Mouse (Mus musculus): ENCODE measurements at regions not wholly inside any gene's neighbourhood (a gene's known extent, or its start where the extent isn't known, plus 50 kb on each side); places are given as distances from the start of the nearest gene placed in this dataset.

DNA sequence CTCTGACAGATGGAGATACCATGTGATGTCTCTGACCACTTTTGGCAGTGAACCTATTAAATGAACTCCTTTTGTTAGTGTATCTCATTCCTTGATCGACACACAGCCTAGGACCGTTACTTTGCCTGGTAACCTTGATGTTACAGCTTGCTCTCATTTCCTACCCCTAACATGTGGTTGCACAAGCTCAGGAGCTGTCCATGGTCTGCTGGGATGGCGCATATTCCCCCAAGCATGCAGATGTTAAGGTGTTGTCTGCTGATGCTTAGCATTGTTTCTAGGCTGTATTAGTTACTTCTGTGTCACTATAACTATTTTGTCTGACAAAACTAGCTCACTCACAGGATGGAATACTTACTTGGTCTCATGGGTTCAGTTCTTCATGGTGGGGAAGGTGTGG lies 113.6 kb upstream of the Zfp746 start:
- TF ChIP-seq CTCF (IDR thresholded peaks at IDR 0.05; ENCODE audit: low read depth) (no peak), EP300 (IDR thresholded peaks at IDR 0.05; ENCODE audit: low read depth) (no peak)
